Mouse (Mus musculus): ENCODE measurements around the gene Mcrip2. TPM values are rescaled to one million over a fixed set of nuclear protein-coding genes. Genes with fewer than 3 reads are reported as not detected.

The Mcrip2 gene
- total RNA-seq, 1 experiment, result 12.3 TPM

- peaks cover 0 to 23% of the 10 kb centered on the region in 2 experiments; a peak in 2 of 4 replicates for H3K4me1 ChIP-seq (ENCODE audit: control insufficient read depth in 2 of 2, insufficient read depth in 2 of 2, low read length in 2 of 2, poor library complexity in 1 of 2)
Observed at GRCm38 (mm10) chr17:25875171-25876136, 6.9 kb upstream of the Mcrip2 start.

GRCm38 (mm10) chr17:25874721-25875170 is 6.2 kb upstream of the Mcrip2 start, which contains the start of gene Mettl26:
TSS of gene Mettl26 (plus strand) at chr17:25875074.
- H3K9me3 ChIP-seq (ENCODE audit: control insufficient read depth, insufficient read depth, low read depth, low read length), result no peaks in the 10 kb centered on the region
- H3K4me1 ChIP-seq (ENCODE audit: control insufficient read depth in 2 of 2, insufficient read depth in 2 of 2, low read length in 2 of 2, poor library complexity in 1 of 2), result peaks cover 0 to 16% of the 10 kb centered on the region in 2 experiments; a peak in 2 of 4 replicates
- TF ChIP-seq ZC3H11A (IDR thresholded peaks at IDR 0.05; ENCODE audit: borderline replicate concordance, low read depth, low read length) (no peak), ZNF384 (IDR thresholded peaks at IDR 0.05; ENCODE audit: low read depth, low read length) (no peak), MAFK (IDR thresholded peaks at IDR 0.05; ENCODE audit: insufficient read depth, low read depth, low read length) (peak; percentile 84; the same call in 1 of the 2 replicates), CHD2 (IDR thresholded peaks at IDR 0.05; ENCODE audit: low read depth, low read length) (peak; percentile 28; the same call in 1 of the 2 replicates)
- peaks cover 12% of the 10 kb centered on the region for H3K36me3 ChIP-seq (ENCODE audit: control insufficient read depth, insufficient read depth, low read length, poor library complexity, severe bottlenecking)
- in situ Hi-C loops (cut with MboI; ENCODE audit: low sequenced_read_pairs in 2 of 2, unreplicated experiment in 2 of 2), result no loop called here
- peak within 1 kb of the TSS; percentile 77 for H3K9ac ChIP-seq (ENCODE audit: insufficient read depth, low read depth, low read length, poor library complexity, severe bottlenecking)
- peak within 1 kb of the TSS; percentile 75 to 82 for H3K4me3 ChIP-seq (ENCODE audit: insufficient read depth in 1 of 2, low read depth in 1 of 2, low read length in 2 of 2, poor library complexity in 1 of 2, severe bottlenecking in 1 of 2)
- DNase-seq (ENCODE audit: low read depth, low spot score), result peak; percentile 79
- no peak within 1 kb of the TSS for H3K27ac ChIP-seq (ENCODE audit: insufficient read depth, low read depth, low read length, poor library complexity, severe bottlenecking)

More at GRCm38 (mm10) chr17:25875171-25876136, 6.9 kb upstream of the Mcrip2 start:
- no peak for DNase-seq (ENCODE audit: low read depth, low spot score)
- no peak overlapping the region for H3K27ac ChIP-seq (ENCODE audit: insufficient read depth, low read depth, low read length, poor library complexity, severe bottlenecking)
- in situ Hi-C loops (cut with MboI; ENCODE audit: low sequenced_read_pairs in 2 of 2, unreplicated experiment in 2 of 2), result no loop called here
- peak overlapping the region; percentile 75 to 82 for H3K4me3 ChIP-seq (ENCODE audit: insufficient read depth in 1 of 2, low read depth in 1 of 2, low read length in 2 of 2, poor library complexity in 1 of 2, severe bottlenecking in 1 of 2)
- H3K36me3 ChIP-seq (ENCODE audit: control insufficient read depth, insufficient read depth, low read length, poor library complexity, severe bottlenecking), result peaks cover 12% of the 10 kb centered on the region
- peak overlapping the region; percentile 77 for H3K9ac ChIP-seq (ENCODE audit: insufficient read depth, low read depth, low read length, poor library complexity, severe bottlenecking)
- no peaks in the 10 kb centered on the region for H3K9me3 ChIP-seq (ENCODE audit: control insufficient read depth, insufficient read depth, low read depth, low read length)
- TF ChIP-seq HCFC1 (IDR thresholded peaks at IDR 0.05; ENCODE audit: borderline replicate concordance, insufficient read depth, low read length) (peak; percentile 84), MAFK (IDR thresholded peaks at IDR 0.05; ENCODE audit: insufficient read depth, low read depth, low read length) (no peak)

GRCm38 (mm10) chr17:25874148-25874720 is 5.7 kb upstream of the Mcrip2 start:
- no peak overlapping the region for H3K27ac ChIP-seq (ENCODE audit: insufficient read depth, low read depth, low read length, poor library complexity, severe bottlenecking)
- peaks cover 0 to 19% of the 10 kb centered on the region in 2 experiments; a peak in 2 of 4 replicates for H3K4me1 ChIP-seq (ENCODE audit: control insufficient read depth in 2 of 2, insufficient read depth in 2 of 2, low read length in 2 of 2, poor library complexity in 1 of 2)
- H3K4me3 ChIP-seq (ENCODE audit: insufficient read depth in 1 of 2, low read depth in 1 of 2, low read length in 2 of 2, poor library complexity in 1 of 2, severe bottlenecking in 1 of 2), result peak overlapping the region; percentile 66 to 82
- in situ Hi-C loops (cut with MboI; ENCODE audit: low sequenced_read_pairs in 2 of 2, unreplicated experiment in 2 of 2), result no loop called here
- peaks cover 12% of the 10 kb centered on the region for H3K36me3 ChIP-seq (ENCODE audit: control insufficient read depth, insufficient read depth, low read length, poor library complexity, severe bottlenecking)
- DNase-seq (ENCODE audit: low read depth, low spot score), result no peak
- TF ChIP-seq ZNF384 (IDR thresholded peaks at IDR 0.05; ENCODE audit: low read depth, low read length) (no peak), HCFC1 (IDR thresholded peaks at IDR 0.05; ENCODE audit: borderline replicate concordance, insufficient read depth, low read length) (no peak), ZC3H11A (IDR thresholded peaks at IDR 0.05; ENCODE audit: borderline replicate concordance, low read depth, low read length) (no peak), CHD2 (IDR thresholded peaks at IDR 0.05; ENCODE audit: low read depth, low read length) (no peak)
- H3K9ac ChIP-seq (ENCODE audit: insufficient read depth, low read depth, low read length, poor library complexity, severe bottlenecking), result peak overlapping the region; percentile 25; the same call in 1 of the 2 replicates
- no peaks in the 10 kb centered on the region for H3K9me3 ChIP-seq (ENCODE audit: control insufficient read depth, insufficient read depth, low read depth, low read length)

- H3K4me1 ChIP-seq (ENCODE audit: control insufficient read depth in 2 of 2, insufficient read depth in 2 of 2, low read length in 2 of 2, poor library complexity in 1 of 2), result peaks cover 4 to 16% of the 10 kb centered on the region in 2 experiments; a peak in 3 of 4 replicates
- no peak for DNase-seq (ENCODE audit: low read depth, low spot score)
- H3K36me3 ChIP-seq (ENCODE audit: control insufficient read depth, insufficient read depth, low read length, poor library complexity, severe bottlenecking), result peaks cover 10% of the 10 kb centered on the region
- H3K9me3 ChIP-seq (ENCODE audit: control insufficient read depth, insufficient read depth, low read depth, low read length), result no peaks in the 10 kb centered on the region
- no peak overlapping the region for H3K27ac ChIP-seq (ENCODE audit: insufficient read depth, low read depth, low read length, poor library complexity, severe bottlenecking)
- no peak overlapping the region for H3K9ac ChIP-seq (ENCODE audit: insufficient read depth, low read depth, low read length, poor library complexity, severe bottlenecking)
- in situ Hi-C loops (cut with MboI; ENCODE audit: low sequenced_read_pairs in 2 of 2, unreplicated experiment in 2 of 2), result no loop called here
- TF ChIP-seq HCFC1 (IDR thresholded peaks at IDR 0.05; ENCODE audit: borderline replicate concordance, insufficient read depth, low read length), result no peak
- TF ChIP-seq CHD2 (IDR thresholded peaks at IDR 0.05; ENCODE audit: low read depth, low read length), result no peak
- no peak for TF ChIP-seq ZC3H11A (IDR thresholded peaks at IDR 0.05; ENCODE audit: borderline replicate concordance, low read depth, low read length)
- TF ChIP-seq ZNF384 (IDR thresholded peaks at IDR 0.05; ENCODE audit: low read depth, low read length), result no peak
- TF ChIP-seq MAFK (IDR thresholded peaks at IDR 0.05; ENCODE audit: insufficient read depth, low read depth, low read length), result no peak
- H3K4me3 ChIP-seq (ENCODE audit: insufficient read depth in 1 of 2, low read depth in 1 of 2, low read length in 2 of 2, poor library complexity in 1 of 2, severe bottlenecking in 1 of 2), result no peak overlapping the region
Observed at GRCm38 (mm10) chr17:25873405-25874147, 5.0 kb upstream of the Mcrip2 start.
